Mouse (Mus musculus): Measurements from ENCODE around the gene Polr2e.

Polr2e gene

DNA sequence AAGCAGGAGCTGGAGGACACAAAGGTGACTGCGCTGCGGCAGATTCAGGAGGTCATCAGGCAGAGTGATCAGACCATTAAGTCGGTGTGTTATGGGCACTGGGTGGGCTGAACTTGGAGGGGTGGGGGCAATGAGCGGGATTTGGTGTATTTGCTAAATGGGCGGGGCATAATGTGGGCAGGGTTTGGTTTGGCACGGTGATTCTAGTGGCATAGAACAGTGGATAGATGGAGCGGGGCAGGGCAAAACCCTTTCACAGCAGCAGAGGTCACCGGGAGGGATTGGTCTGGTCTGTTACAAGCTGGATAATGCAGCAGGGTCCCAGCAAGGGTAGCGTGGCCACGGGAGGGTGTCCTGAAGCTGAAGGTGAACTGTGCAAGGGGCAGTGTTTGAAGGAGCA lies 14.1 kb downstream of the Polr2e start:
- peaks cover 94% of the 10 kb centered on the region for H3K4me1 ChIP-seq (replicated peaks; ENCODE audit: low read depth, low read length)
- peaks cover 37% of the 10 kb centered on the region for H3K36me3 ChIP-seq (ENCODE audit: insufficient read depth, low read length)
- no peaks in the 10 kb centered on the region for H3K27me3 ChIP-seq (ENCODE audit: insufficient read depth, low read length)
- TF ChIP-seq POU5F1 (IDR thresholded peaks at IDR 0.05; ENCODE audit: borderline replicate concordance, low read length) (no peak), CTCF (conservative IDR thresholded peaks at IDR 0.05; ENCODE audit: low read length) (no peak), NANOG (IDR thresholded peaks at IDR 0.05; ENCODE audit: borderline replicate concordance, low read length) (no peak)
- H3K4me3 ChIP-seq (replicated peaks; ENCODE audit: low read length) = peak overlapping the region; percentile 48
- H3K9me3 ChIP-seq (ENCODE audit: low read length) = no peaks in the 10 kb centered on the region

DNA sequence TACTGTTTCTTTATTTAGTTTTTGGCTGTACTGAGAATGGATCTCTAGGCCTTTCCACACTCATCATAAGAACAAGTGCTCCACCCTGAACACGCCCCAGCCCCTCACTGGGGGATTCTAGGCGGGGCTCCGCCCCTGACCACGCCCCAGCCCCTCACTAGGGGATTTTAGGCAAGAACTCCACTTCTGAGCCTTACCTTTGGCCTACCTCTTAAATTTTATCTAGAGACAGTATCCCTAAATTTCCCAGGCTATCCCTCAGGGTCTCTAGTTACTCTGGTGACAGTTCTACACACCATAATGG lies 14.6 kb downstream of the Polr2e start:
- Histone ChIP-seq H3K27me3 (ENCODE audit: insufficient read depth, low read length) (no peaks in the 10 kb centered on the region), H3K9me3 (ENCODE audit: low read length) (no peaks in the 10 kb centered on the region), H3K36me3 (ENCODE audit: insufficient read depth, low read length) (peaks cover 37% of the 10 kb centered on the region), H3K4me1 (replicated peaks; ENCODE audit: low read depth, low read length) (peaks cover 94% of the 10 kb centered on the region), H3K4me3 (replicated peaks; ENCODE audit: low read length) (peak overlapping the region; percentile 48)
- no peak for TF ChIP-seq POU5F1 (IDR thresholded peaks at IDR 0.05; ENCODE audit: borderline replicate concordance, low read length)
- TF ChIP-seq CTCF (conservative IDR thresholded peaks at IDR 0.05; ENCODE audit: low read length) = no peak
- TF ChIP-seq NANOG (IDR thresholded peaks at IDR 0.05; ENCODE audit: borderline replicate concordance, low read length) = no peak

DNA sequence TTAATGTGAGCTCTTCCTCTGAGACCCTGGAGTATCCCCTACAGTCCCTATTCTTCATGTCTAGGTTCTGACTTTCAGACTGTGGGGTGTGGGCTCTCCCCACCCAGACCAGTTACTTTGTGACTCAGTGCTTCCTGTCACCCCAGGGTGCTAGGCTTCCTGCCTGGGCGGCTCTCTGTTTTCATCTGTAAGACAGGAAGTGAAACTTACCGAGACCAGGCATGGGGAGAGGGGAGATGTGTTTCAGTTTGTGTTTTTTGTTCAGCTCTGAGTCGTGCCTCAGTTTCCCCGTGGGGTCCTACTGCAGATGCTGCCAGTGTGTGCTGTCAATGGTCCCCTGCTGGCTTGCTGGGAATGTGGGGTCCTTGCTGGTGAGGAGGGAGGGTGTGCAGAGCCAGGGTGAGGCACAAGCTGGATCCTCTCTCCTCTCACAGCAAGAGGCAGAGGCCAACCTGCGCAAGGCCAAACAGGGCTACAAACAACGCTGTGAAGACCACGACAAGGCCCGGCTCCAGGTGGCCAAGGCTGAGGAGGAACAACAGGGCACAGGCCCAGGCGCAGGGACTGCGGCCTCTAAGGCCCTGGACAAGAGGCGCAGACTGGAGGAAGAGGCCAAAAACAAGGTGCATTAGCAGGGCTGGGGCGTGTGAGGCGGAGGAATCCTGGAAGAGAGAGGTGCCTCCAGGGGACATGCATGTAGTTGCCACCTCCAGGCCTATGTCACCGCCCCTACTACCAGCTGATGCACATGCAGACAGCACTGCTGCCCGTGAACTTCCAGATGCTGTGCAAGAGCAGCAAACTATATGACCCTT lies 15.2 kb downstream of the Polr2e start:
- Histone ChIP-seq H3K36me3 (ENCODE audit: insufficient read depth, low read length) (peaks cover 34% of the 10 kb centered on the region), H3K9me3 (ENCODE audit: low read length) (no peaks in the 10 kb centered on the region), H3K4me3 (replicated peaks; ENCODE audit: low read length) (peak overlapping the region; percentile 48), H3K27me3 (ENCODE audit: insufficient read depth, low read length) (no peaks in the 10 kb centered on the region), H3K4me1 (replicated peaks; ENCODE audit: low read depth, low read length) (peaks cover 99% of the 10 kb centered on the region)
- TF ChIP-seq POU5F1 (IDR thresholded peaks at IDR 0.05; ENCODE audit: borderline replicate concordance, low read length) = no peak
- no peak for TF ChIP-seq NANOG (IDR thresholded peaks at IDR 0.05; ENCODE audit: borderline replicate concordance, low read length)
- TF ChIP-seq CTCF (conservative IDR thresholded peaks at IDR 0.05; ENCODE audit: low read length) = no peak

DNA sequence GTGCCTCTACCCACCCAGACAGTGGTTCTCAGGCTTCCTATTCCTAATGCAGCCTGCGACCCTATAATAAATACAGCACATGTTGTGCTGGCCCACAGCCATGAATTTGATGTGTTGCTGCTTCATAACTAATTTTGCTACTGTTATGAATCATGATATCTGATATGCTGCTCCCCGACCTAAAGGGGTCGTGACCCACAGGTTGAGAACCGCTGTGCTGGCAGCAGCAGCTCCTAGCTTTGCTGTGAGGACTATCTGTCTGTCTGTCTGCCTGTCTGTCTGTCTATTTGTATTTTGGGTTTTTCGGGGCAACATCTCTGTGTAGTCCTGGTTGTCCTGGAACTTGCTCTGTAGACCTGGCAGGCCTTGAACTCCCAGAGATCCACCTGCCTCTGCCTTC lies 15.8 kb downstream of the Polr2e start:
- Histone ChIP-seq H3K36me3 (ENCODE audit: insufficient read depth, low read length) (peaks cover 28% of the 10 kb centered on the region), H3K27me3 (ENCODE audit: insufficient read depth, low read length) (no peaks in the 10 kb centered on the region), H3K4me3 (replicated peaks; ENCODE audit: low read length) (no peak overlapping the region), H3K4me1 (replicated peaks; ENCODE audit: low read depth, low read length) (peaks cover 99% of the 10 kb centered on the region), H3K9me3 (ENCODE audit: low read length) (no peaks in the 10 kb centered on the region)
- TF ChIP-seq CTCF (conservative IDR thresholded peaks at IDR 0.05; ENCODE audit: low read length) = no peak
- no peak for TF ChIP-seq NANOG (IDR thresholded peaks at IDR 0.05; ENCODE audit: borderline replicate concordance, low read length)

GRCm38 (mm10) chr10:80022806-80023205 lies 16.8 kb downstream of the Polr2e start:
- TF ChIP-seq CTCF (conservative IDR thresholded peaks at IDR 0.05; ENCODE audit: low read length) (no peak), NANOG (IDR thresholded peaks at IDR 0.05; ENCODE audit: borderline replicate concordance, low read length) (no peak)
- Histone ChIP-seq H3K4me1 (replicated peaks; ENCODE audit: low read depth, low read length) (peaks cover 96% of the 10 kb centered on the region), H3K27me3 (ENCODE audit: insufficient read depth, low read length) (0 out of 2 replicates have a peak, but pooled peaks cover 2% of the 10 kb centered on the region), H3K4me3 (replicated peaks; ENCODE audit: low read length) (no peak overlapping the region), H3K36me3 (ENCODE audit: insufficient read depth, low read length) (peaks cover 27% of the 10 kb centered on the region), H3K9me3 (ENCODE audit: low read length) (no peaks in the 10 kb centered on the region)

DNA sequence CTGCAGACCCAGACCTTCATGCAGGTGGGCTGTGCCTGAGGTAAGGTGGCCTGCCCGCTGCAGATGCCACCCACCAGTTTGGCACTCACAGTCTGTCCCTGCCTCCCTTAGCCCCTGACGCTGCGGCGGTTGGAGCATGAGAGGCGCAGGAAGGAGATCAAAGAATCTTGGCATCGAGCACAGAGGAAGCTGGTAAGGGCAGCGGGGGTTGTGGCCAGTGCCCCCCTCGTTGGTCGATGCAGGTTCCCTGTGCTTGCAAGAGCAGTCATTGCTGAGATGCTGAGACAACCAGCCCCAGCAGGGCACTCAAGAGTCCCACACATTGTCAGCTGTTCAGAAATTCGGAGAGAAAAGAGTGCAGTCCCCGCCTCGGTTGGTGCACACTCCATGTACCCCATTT lies 17.4 kb downstream of the Polr2e start:
- H3K36me3 ChIP-seq (ENCODE audit: insufficient read depth, low read length) = peaks cover 21% of the 10 kb centered on the region
- H3K9me3 ChIP-seq (ENCODE audit: low read length) = no peaks in the 10 kb centered on the region
- 0 out of 2 replicates have a peak overlapping the region, but pooled peaks have one; percentile 26 for H3K4me3 ChIP-seq (replicated peaks; ENCODE audit: low read length)
- TF ChIP-seq POU5F1 (IDR thresholded peaks at IDR 0.05; ENCODE audit: borderline replicate concordance, low read length) (no peak), NANOG (IDR thresholded peaks at IDR 0.05; ENCODE audit: borderline replicate concordance, low read length) (no peak), CTCF (conservative IDR thresholded peaks at IDR 0.05; ENCODE audit: low read length) (no peak)
- H3K27me3 ChIP-seq (ENCODE audit: insufficient read depth, low read length) = 0 out of 2 replicates have a peak, but pooled peaks cover 3% of the 10 kb centered on the region
- H3K4me1 ChIP-seq (replicated peaks; ENCODE audit: low read depth, low read length) = peaks cover 96% of the 10 kb centered on the region

- Histone ChIP-seq H3K9me3 (ENCODE audit: low read length) (no peaks in the 10 kb centered on the region), H3K4me1 (replicated peaks; ENCODE audit: low read depth, low read length) (peaks cover 96% of the 10 kb centered on the region), H3K27me3 (ENCODE audit: insufficient read depth, low read length) (0 out of 2 replicates have a peak, but pooled peaks cover 3% of the 10 kb centered on the region), H3K36me3 (ENCODE audit: insufficient read depth, low read length) (peaks cover 12% of the 10 kb centered on the region), H3K4me3 (replicated peaks; ENCODE audit: low read length) (peak overlapping the region; percentile 32; the same call in 1 of the 2 replicates)
- TF ChIP-seq CTCF (conservative IDR thresholded peaks at IDR 0.05; ENCODE audit: low read length) (no peak), POU5F1 (IDR thresholded peaks at IDR 0.05; ENCODE audit: borderline replicate concordance, low read length) (no peak), NANOG (IDR thresholded peaks at IDR 0.05; ENCODE audit: borderline replicate concordance, low read length) (no peak)
Observed at GRCm38 (mm10) chr10:80021320-80021641, 18.3 kb downstream of the Polr2e start.

- 0 out of 2 replicates have a peak, but pooled peaks cover 3% of the 10 kb centered on the region for H3K27me3 ChIP-seq (ENCODE audit: insufficient read depth, low read length)
- TF ChIP-seq POU5F1 (IDR thresholded peaks at IDR 0.05; ENCODE audit: borderline replicate concordance, low read length) = no peak
- peak; percentile 7; the same call in 1 of the 2 replicates for TF ChIP-seq CTCF (conservative IDR thresholded peaks at IDR 0.05; ENCODE audit: low read length)
- peaks cover 96% of the 10 kb centered on the region for H3K4me1 ChIP-seq (replicated peaks; ENCODE audit: low read depth, low read length)
- H3K36me3 ChIP-seq (ENCODE audit: insufficient read depth, low read length) = peaks cover 11% of the 10 kb centered on the region
- no peaks in the 10 kb centered on the region for H3K9me3 ChIP-seq (ENCODE audit: low read length)
- peak overlapping the region; percentile 72 for H3K4me3 ChIP-seq (replicated peaks; ENCODE audit: low read length)
Observed at GRCm38 (mm10) chr10:80020603-80021319, 18.8 kb downstream of the Polr2e start.
